Mouse (Mus musculus) heart, adult 2 months (tissue): ENCODE data around the gene Cotl1. TPM values are rescaled to one million over a fixed set of nuclear protein-coding genes. Genes with fewer than 3 reads are reported as not detected.

Experiments
- DNase-seq, 2 experiments: peaks; one replicate each; pipeline ENCODE4 v3.0.0; 2021
- H3K27ac ChIP-seq: fragments of 200-600 bp; 2 replicates; pipeline ENCODE4 v1.8.1; 2022
- H3K27me3 ChIP-seq: fragments of 200-500 bp; 2 replicates; pipeline ENCODE4 v1.6.1; 2012; ENCODE audit warnings: mild to moderate bottlenecking, low read length, inconsistent platforms, mixed read lengths; ENCODE audit not compliant: control insufficient read depth, insufficient read depth
- H3K36me3 ChIP-seq: fragments of 200-500 bp; 2 replicates; pipeline ENCODE4 v1.6.1; 2012; ENCODE audit warnings: low read length, inconsistent platforms; ENCODE audit not compliant: control insufficient read depth, insufficient read depth
- H3K4me1 ChIP-seq: fragments of 200-500 bp; 2 replicates; pipeline ENCODE4 v1.6.1; 2011; ENCODE audit warnings: low read length; ENCODE audit not compliant: control insufficient read depth, insufficient read depth
- H3K4me3 ChIP-seq: fragments of 200-600 bp; 2 replicates; pipeline ENCODE4 v1.8.1; 2022
- H3K79me2 ChIP-seq: fragments of 200-500 bp; replicated peaks from 2 replicates; pipeline ENCODE4 v1.6.1; 2012; ENCODE audit warnings: mild to moderate bottlenecking, inconsistent platforms, low read length, moderate library complexity, mixed read lengths; ENCODE audit not compliant: control insufficient read depth, insufficient read depth
- H3K9ac ChIP-seq: fragments of 200-500 bp; 2 replicates; pipeline ENCODE4 v1.6.1; 2012; ENCODE audit warnings: low read depth, mild to moderate bottlenecking, control low read depth, inconsistent platforms, low read length, mixed read lengths
- CTCF ChIP-seq: fragments of 200-600 bp; IDR thresholded peaks from 2 replicates; pipeline ENCODE4 v1.8.1; 2022; ENCODE audit warnings: antibody characterized with exemption, mild to moderate bottlenecking, moderate library complexity
- EP300 ChIP-seq: fragments of 200-500 bp; IDR thresholded peaks from 2 replicates; pipeline ENCODE4 v1.6.1; 2011; ENCODE audit warnings: low read depth, low read length, control low read depth; ENCODE audit not compliant: insufficient read depth
- POLR2A ChIP-seq: fragments of 200-500 bp; IDR thresholded peaks from 2 replicates; pipeline ENCODE4 v1.6.1; 2011; ENCODE audit warnings: mild to moderate bottlenecking, low read depth, low read length, control low read depth; ENCODE audit not compliant: insufficient read depth
- WGBS: fragments of 180-500 bp; shearing (Covaris S2); methylation state at CpG from one replicate; pipeline ENCODE4 v1.1.7; 2018; 5-methylcytosine and 5-hydroxymethylcytosine counted together
- intact Hi-C: fragments of 180-260 bp; cut with DNase I; formaldehyde crosslinking; loops from one replicate; pipeline ENCODE4 v1.15.1; 2025
- polyA plus RNA-seq: library from polyadenylated mRNA; depleted of rRNA; stranded (reverse); fragments of >200 nt; gene quantifications from 2 replicates; pipeline ENCODE4 v1.2.3, GENCODE M21; 2012
- total RNA-seq, 2 experiments: library from RNA; stranded (reverse); gene quantifications; 2 replicates each; pipeline ENCODE4 v1.2.3; 2021

Cotl1 gene
- total and polyA plus RNA-seq, 3 experiments = 17.5 to 23.2 (median 20.4) TPM

- TF ChIP-seq CTCF (no peak), EP300 (no peak), POLR2A (no peak)
- 79% methylated on average over 9 of the region's 9 CpGs for WGBS
- H3K4me3 ChIP-seq = no peak overlapping the region
- peaks cover 2% of the 10 kb centered on the region for H3K4me1 ChIP-seq
- H3K9ac ChIP-seq = no peak overlapping the region
- H3K27ac ChIP-seq = no peak overlapping the region
- intact Hi-C loops = no loop called here
- no peak for DNase-seq
- H3K36me3 ChIP-seq = no peaks in the 10 kb centered on the region
- H3K79me2 ChIP-seq = no peaks in the 10 kb centered on the region
- no peaks in the 10 kb centered on the region for H3K27me3 ChIP-seq
Measured at GRCm38 (mm10) chr8:119780402-119781049, 59.8 kb downstream of the Cotl1 start.

GRCm38 (mm10) chr8:119779013-119779737, 61.2 kb downstream of the Cotl1 start:
- Histone ChIP-seq H3K9ac (no peak overlapping the region), H3K4me3 (no peak overlapping the region; the same call in 1 of the 2 replicates), H3K79me2 (no peaks in the 10 kb centered on the region), H3K36me3 (no peaks in the 10 kb centered on the region), H3K4me1 (peaks cover 2% of the 10 kb centered on the region), H3K27me3 (no peaks in the 10 kb centered on the region), H3K27ac (no peak overlapping the region; the same call in 1 of the 2 replicates)
- peak; percentile 77 to 84 for DNase-seq
- intact Hi-C loops = loop anchor here (1.0 kb wide), 2 partner anchors 80 to 93 kb away; no protein-coding TSS in a partner anchor
- 22% methylated on average over 14 of the region's 14 CpGs for WGBS
- TF ChIP-seq EP300 = peak; percentile 86; the same call in 1 of the 2 replicates
- no peak for TF ChIP-seq POLR2A
- TF ChIP-seq CTCF = peak; percentile 95

GRCm38 (mm10) chr8:119778263-119778662, 62.1 kb downstream of the Cotl1 start, which contains the start of gene Tldc1:
Gene Tldc1, minus strand, starts transcription at chr8:119778416.
- peak within 1 kb of the TSS; percentile 81 for H3K27ac ChIP-seq
- peaks cover 2% of the 10 kb centered on the region for H3K4me1 ChIP-seq
- intact Hi-C loops = no loop called here
- H3K4me3 ChIP-seq = peak within 1 kb of the TSS; percentile 70
- no peaks in the 10 kb centered on the region for H3K36me3 ChIP-seq
- WGBS = 1% methylated on average over 18 of the region's 18 CpGs
- no peaks in the 10 kb centered on the region for H3K27me3 ChIP-seq
- H3K9ac ChIP-seq = peak within 1 kb of the TSS; percentile 76
- TF ChIP-seq EP300 (0 out of 2 replicates have a peak, but pooled peaks have one; percentile 28), POLR2A (peak; percentile 93), CTCF (no peak)
- no peaks in the 10 kb centered on the region for H3K79me2 ChIP-seq
- DNase-seq = peak; percentile 99 to 100

- peak overlapping the region; percentile 70 for H3K4me3 ChIP-seq
- WGBS = 15% methylated on average over 7 of the region's 7 CpGs
- peak overlapping the region; percentile 81 for H3K27ac ChIP-seq
- H3K4me1 ChIP-seq = peaks cover 2% of the 10 kb centered on the region
- DNase-seq = no peak
- H3K9ac ChIP-seq = peak overlapping the region; percentile 76
- no peaks in the 10 kb centered on the region for H3K27me3 ChIP-seq
- H3K36me3 ChIP-seq = no peaks in the 10 kb centered on the region
- H3K79me2 ChIP-seq = no peaks in the 10 kb centered on the region
- intact Hi-C loops = no loop called here
- TF ChIP-seq CTCF = no peak
- TF ChIP-seq EP300 = no peak
- no peak for TF ChIP-seq POLR2A
Measured at GRCm38 (mm10) chr8:119777765-119778164, 62.6 kb downstream of the Cotl1 start.

- DNase-seq = no peak
- Histone ChIP-seq H3K4me3 (no peak overlapping the region), H3K27ac (no peak overlapping the region), H3K36me3 (no peaks in the 10 kb centered on the region), H3K79me2 (no peaks in the 10 kb centered on the region), H3K4me1 (peaks cover 2% of the 10 kb centered on the region), H3K9ac (peak overlapping the region; percentile 17; the same call in 1 of the 2 replicates), H3K27me3 (no peaks in the 10 kb centered on the region)
- intact Hi-C loops = no loop called here
- TF ChIP-seq EP300 (no peak), POLR2A (no peak), CTCF (no peak)
- WGBS = 63% methylated on average over 7 of the region's 7 CpGs
Measured at GRCm38 (mm10) chr8:119776668-119777245, 63.6 kb downstream of the Cotl1 start.
